Mouse (Mus musculus) ZHBTc4 (cell line): ENCODE data around the gene Inf2.
A peak's percentile ranks its signal among the peaks of the same experiment; 100 is the strongest.

Source experiments
- DNase-seq: peaks from one replicate; pipeline ENCODE4 v3.0.0-alpha.2; 2011; ENCODE audit warnings: low read depth, low spot score

Inf2 gene

DNA sequence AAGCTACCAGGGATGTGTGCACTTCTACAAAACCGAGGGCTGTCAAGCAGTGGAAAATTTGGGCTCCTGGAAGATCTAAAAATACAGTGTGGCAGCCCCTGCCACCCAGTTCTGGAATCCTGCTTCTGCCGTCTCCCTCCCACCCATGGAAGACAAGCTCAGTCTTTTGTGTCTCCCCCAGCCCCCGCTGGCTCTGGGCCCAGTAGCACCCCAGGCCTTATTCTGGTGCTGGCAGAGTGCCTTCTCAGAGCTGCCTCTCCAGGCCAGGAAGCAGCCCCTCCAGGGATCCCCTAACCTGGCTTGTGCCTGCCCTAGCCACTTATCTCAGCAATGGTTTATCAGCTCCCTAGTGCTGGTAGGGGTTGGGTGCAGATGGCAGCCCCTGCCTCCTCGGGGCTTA is 6.4 kb downstream of the Inf2 start:
- DNase-seq: no peak

DNA sequence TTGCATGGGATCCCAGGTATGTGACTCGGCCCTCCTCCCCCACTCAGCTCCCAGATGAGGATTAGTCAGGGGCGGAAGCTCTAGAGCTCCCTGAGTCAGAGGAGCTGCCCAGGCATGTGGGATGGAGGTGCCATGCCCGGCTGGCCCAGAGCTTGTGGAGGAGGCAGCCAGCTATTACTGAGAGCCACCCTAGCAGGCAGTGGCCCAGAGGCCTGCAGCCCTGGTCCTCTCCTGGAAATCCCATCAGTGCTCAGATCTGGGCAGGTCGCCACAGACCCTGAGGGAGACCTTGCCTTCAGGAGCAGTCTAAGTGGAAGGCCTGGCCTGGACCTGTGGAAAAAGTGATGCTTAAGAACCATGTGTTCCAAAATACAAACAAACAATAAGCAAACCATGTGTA is 7.0 kb downstream of the Inf2 start:
- no peak for DNase-seq

DNA sequence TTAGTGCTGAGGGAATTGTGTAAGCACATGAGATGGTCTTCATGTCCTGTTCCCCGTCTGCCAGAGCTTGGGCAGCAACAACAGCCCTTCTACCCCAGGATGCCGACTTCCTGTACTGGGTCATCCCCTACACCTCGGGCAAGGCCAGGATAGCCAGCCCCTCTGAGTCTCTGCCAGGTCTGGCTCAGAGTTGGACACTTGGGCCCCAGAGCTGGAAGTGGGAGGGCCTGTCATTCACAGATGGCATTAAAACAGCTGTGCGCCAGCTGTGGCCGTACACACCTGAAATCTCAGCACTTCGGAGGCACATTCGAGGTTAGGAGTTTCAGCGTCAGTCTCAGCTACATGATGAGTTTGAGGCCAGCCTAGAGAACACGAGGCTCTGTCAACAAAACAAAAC is 7.9 kb downstream of the Inf2 start:
- no peak for DNase-seq

DNA sequence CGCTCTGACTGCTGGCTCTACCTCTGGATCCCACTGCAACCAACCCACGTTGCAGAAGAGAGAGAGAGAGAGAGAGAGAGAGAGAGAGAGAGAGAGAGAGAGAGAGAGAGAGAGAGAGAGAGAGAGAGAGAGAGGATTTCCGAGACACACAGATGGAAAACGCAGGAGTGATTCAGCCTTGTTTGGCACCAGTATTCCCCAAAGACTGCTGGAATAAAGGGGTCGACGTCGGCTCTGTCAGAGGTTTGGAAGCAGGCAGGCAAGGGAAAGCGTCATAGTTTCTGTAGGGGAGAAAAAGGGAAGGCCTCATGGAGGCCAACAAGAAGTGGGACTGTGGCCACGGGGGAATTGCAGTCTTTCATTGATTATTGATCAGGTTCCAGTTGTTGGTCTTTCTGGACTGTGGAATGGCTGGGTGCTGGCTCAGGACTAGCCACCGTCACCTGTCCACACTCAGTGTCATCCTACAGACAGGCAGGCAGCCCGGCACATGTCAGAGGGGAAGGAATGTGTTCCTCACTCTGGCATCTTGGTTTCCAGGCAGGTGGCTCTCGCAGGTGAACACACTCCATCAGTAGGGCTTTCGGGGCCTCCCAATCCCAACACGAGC is 8.4 kb downstream of the Inf2 start:
- no peak for DNase-seq

DNA sequence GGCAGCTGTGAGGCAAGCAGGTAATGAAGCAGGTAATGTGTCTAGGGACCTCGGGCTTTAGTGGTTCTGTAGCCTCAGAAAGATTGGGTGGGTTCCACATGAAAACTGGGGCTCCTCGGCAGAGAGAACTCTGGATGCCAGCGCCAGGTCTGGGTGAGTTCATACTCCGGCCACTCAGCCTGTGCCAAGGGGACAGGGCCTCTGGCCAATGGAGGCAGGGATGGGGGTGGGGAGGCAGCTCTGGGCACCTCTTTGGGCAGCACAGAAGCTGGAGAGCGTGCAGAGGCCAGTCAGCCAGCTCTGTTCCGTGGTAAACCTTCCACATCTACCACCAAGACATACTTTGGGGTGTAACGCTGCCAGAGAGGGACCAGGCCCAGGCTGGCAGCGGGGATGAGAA is 9.0 kb downstream of the Inf2 start:
- no peak for DNase-seq

DNA sequence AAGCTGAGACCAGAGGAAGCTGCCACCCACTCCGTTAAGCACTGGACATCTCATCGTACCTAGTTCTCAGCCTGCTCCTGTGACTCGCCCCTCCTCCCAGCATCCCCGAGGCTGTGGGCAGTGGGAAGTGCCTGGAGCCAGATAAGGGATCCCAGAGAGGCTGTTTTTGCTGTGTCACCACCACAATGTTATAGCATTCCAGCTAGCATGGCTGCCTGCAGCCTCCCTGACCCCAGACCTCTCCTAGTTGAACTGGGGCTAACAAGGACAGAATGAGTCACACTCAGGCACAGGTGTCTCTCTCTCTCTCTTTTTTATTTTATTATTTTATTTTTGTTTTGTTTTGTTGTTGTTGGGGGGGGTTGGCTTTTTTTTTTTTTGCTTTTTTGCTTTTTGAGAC is 10.6 kb downstream of the Inf2 start:
- DNase-seq: peak; percentile 46

DNA sequence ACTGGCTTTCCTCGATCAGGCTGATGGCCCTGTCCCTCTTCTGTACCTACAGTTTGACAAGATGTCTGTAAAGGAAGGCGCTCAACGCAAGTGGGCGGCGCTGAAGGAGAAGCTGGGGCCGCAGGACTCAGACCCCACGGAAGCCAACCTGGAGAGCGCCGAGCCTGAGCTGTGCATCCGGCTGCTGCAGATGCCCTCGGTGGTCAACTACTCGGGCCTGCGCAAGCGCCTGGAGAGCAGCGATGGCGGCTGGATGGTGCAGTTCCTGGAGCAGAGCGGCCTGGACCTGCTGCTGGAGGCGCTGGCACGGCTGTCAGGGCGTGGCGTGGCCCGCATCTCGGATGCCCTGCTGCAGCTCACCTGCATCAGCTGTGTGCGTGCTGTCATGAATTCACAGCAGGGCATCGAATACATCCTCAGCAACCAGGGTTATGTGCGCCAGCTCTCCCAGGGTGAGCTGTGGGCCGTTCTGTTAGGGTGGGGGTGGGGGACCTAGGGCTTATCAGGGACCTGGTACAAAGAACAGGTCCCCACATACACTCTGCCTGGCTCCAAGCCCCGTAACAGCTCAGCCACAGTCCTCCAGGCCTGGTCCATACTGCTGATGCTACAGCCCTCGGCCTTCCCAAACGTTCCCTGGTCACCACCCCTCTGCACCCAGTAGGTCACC is 11.5 kb downstream of the Inf2 start:
- DNase-seq: peak; percentile 60

DNA sequence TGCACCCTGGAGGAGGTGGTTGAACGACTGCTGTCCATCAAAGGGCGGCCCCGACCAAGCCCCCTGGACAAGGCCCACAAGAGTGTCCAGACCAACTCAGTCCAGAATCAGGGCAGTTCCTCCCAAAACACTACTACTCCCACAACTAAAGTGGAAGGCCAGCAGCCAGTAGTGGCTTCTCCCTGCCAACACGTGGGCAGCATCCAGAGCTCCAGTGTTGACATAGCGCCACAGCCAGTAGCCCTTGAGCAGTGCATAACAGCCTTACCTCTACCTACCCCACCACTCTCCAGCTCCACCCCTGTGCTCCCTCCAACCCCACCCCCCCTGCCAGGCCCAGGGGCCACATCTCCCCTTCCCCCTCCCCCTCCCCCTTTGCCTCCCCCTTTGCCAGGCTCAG is 15.4 kb downstream of the Inf2 start:
- no peak for DNase-seq

DNA sequence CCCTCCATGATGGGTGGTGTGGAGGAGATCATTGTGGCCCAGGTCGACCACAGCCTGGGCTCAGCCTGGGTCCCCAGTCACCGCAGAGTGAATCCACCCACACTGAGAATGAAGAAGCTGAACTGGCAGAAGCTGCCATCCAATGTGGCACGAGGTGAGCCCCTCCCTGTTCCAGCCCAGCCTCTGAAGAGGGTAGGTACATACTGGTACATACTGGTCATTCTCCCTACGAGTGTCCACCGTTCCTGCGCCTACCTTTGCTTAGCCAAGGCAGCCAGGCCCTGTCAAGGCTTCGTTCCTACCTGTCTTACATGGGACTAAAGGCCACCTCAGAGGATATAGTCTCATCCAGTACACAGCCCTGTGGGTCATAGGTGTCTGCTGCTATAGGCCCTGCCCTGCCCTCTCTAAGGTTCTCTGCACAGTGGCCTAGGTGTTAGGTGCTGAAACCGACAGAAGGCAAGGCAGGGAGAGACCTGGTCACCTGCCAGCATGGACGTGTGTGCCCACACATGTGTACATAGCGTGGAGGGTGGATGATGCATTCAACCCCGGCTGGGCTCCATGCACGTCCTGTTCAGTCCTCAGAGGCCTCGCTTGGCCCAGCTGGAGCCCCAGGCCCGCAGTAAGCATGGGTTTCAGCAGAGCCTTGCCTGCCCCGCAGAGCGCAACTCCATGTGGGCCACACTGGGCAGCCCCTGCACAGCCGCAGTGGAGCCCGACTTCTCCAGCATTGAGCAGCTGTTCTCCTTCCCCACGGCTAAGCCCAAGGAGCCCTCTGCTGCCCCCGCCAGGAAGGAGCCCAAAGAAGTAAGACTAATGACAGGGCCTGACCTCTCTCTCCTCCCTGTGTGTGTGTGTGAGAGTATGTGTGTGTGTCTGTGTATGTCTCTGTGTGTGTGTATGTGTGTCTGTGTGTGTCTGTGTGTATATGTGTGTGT is 16.4 kb downstream of the Inf2 start:
- peak; percentile 74 for DNase-seq

DNA sequence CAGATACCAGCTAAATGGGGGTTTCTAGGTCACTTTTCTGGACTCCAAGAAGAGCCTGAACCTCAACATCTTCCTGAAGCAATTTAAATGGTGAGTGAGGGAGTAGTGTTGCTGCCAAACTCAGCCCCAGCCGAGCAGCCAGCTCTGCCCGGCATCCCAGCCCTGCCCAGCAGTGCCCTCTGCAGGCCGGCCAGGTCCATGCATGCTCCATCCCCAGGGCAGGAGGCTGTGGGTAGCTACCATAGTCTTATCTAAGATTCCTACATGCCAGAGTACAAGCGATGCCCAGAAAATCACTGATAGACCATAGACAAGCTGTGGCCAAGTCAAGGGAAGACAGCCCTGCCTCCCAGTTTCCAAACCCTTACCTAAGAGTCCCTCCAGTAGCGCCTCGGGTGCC is 17.2 kb downstream of the Inf2 start:
- peak; percentile 76 for DNase-seq

DNA sequence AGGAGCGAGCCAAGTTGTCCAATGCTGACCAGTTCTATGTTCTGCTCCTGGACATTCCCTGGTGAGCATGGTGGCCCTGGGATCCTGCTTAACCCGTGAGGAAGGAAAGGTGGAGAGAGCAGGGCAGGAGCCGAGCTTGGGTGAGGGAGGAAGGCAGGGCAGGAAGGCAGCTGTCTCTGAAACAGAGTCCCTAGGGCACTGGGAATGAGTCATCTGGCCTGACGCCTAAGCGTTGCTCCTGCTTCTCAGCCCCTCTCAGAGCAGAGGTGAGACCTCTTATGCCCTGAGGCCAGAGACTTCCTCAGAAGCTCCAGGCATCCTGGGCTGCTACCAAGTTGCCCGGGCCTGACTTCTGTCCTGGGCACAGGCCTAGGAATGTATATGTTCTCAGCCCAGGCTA is 18.4 kb downstream of the Inf2 start:
- no peak for DNase-seq

DNA sequence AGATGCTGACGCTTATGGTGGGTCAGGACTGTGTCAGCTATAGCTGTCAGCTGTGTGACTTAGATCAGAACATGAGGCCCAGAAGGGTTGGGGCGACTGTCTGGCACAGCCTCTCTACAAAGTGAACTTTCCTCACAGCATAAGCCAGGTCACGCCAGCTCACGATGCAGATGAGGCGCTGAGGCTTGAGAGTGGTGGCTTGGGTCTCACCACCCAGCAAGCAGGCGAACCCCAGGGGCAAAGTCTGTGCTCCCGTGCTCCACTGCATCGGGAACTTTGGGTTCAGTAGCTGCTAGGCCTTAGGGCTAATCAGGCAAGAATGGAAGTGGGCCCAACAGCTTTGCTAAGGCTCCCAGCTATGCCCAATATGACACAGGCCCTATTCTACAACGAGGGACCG is 20.4 kb downstream of the Inf2 start:
- DNase-seq: no peak

DNA sequence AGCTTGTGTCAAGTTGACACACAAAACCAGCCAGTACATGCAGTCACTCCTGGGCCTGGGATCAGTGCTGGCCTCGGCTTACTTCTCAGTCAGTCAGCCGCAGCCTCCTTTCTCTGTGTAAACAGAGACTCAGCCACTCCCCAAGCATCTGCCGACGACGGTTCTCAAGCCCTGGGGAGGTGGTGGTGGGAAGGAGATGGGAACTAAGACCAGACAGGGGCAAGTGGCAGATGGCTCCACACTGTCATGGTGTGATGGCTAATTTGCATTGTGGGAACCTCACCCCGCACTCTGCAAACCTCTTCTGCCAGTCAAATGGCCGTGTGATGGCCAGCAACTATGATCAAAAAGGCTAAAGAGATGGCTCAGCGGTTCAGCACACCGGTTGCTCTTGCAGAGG is 28.1 kb downstream of the Inf2 start:
- no peak for DNase-seq

DNA sequence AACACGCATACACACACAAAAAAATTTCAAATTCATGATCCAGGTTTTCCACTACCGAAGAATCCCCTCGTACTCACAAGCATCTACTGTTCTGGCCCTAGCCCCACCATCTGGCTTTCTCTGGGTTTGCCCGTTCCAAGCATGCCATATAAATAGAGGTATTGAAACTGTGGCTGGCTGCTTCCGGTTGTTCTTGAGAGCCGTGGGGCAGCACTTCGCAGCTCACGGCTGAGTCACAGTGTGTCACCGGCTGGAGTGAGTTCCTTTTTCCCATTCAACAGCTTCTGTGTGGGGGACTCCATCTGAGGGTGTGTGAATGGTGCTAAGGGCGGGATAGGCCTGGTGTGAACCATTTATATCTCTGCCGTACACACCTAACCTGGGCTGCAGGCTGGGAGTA is 28.6 kb downstream of the Inf2 start:
- no peak for DNase-seq

DNA sequence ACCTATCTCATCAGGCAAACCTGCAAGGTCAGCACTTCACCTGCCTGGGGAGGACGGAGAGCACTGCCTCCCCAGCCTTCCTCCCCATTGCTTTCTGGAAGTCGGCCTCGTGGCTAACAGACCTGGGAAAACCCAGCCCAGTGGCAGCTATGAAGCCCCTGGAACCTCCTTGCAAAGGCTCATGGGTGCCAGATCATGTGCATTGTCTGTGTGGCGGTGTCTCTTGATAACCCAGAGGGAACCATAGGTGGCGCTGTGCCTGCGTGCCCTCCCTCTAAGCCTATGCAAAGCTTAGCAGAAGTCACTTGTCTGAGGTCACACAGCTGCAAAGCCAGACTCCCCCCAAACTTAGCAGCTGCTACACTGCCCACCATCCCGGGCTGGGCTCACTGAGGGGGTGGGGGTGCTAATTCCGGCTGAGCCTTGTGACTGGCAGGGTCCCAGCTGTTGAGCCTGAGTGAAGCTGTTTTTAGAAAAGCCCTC is 29.4 kb downstream of the Inf2 start:
- DNase-seq: peak; percentile 89

DNA sequence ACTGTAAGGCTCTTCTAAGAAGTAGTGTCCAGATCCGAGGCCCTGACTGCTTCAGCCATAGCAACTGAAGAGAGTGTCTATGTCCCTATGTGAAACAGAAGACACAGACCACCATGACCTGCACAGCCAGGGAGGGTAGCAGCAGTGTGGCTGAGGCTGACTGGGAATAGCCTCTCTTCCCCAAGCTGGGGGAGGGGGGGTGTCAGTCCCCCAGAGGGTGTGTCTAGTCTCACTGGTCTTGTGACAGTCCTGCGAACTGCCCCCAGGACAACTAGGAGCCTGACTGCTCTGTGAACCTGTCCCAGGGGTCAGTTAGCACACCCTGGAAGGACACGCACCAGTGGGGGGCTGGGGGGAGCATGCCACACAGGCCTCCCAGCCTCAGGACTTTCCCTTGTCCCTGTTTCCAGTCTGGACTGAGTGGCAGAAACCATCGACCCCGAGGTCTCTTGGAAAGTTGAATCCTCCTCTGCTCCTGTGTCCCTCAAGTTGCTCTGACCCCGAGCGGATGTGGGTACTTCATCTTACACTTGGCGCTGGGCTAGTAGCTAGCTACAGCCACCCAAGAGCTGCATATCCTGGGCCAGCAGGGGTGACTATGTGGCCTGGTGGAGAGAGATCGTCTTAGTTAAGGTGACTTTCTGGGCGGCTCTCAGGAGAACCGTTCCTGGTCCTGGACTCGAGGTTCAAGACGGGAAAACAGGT is 30.5 kb downstream of the Inf2 start:
- no peak for DNase-seq

DNA sequence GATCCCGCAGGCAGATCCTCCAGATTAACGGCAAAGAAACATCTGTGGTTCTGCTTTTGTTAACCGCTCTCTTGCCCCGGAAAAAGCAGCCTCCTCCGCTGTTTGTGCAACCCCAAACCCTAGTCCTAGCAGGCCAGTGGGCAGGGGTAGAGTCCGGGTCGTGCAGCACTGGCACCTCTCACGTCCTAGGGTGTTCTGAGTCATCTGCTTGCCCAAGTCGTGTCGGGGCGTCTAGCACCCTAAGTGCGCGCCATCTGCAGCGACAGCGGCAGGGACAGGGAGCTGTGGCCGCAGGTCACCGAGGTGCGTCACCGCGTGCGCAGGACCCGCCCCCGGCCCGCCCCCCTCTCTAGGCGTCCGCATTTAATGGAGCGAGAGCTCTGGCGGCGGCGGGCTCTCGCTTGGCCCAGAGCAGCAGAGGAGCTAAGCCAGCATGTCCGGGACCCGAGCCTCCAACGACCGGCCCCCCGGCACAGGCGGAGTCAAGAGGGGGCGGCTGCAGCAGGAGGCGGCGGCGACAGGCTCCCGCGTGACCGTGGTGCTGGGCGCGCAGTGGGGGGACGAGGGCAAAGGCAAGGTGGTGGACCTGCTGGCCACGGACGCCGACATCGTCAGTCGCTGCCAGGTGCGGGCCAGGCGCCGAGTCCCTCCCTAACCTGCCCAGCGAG is 31.2 kb downstream of the Inf2 start, which contains the start of gene Adssl1:
Adssl1 (plus strand) TSS at position 360 of the 668 bp plus-strand sequence.
- DNase-seq: peak; percentile 78

DNA sequence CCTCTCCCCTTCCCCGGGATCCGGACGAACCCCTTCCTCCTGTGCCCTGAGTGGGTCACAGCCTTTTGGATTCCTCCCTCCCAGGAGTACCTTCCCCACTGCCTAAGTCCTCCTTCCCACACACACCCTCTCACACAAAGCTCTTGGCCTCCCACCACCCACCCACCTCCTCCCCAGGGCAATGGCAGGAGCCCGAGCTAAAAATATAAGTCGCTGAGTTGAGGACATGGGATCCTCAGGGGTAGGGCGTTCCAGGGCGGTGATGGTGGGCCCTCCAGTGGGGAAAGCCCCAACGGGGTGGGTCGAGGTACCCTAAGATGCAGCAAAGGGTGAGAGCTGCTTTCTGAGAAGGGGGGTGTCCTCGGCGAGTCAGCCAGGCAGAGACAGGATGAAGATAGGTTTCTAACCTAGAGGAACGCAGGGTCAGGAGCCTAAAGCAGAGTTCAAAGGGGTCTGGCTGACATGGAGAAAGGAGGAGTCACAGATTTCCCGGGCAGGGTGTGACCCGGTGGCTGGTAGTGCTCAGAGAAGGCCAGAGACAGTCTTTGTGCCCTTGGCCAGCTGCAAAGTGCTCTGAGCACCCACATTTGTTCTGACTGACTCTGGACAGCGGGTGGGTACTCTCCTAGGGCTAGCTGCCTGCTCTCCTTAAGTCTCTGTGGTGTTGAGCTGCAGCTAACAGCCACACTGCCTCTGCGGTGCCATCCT is 31.9 kb downstream of the Inf2 start:
- DNase-seq: no peak

DNA sequence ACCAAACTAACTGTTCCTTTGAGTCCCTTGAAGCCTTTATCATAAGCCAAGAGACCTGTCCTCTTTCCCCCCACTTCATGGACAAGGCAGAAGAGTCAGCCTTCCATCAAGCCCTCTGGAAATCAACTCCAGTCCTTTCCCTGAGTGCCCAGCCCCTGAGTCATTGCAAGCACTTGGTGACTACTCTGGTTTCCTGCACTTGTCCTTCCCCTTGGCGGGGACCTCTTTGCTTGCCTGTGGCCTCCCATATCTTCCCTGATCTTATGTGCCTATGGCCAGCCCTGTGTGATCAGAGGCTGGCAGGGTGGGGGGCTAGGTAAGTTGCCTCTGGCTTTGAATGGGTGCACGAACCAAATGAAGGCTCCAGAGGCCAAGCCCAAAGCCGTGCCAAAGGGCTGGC is 33.3 kb downstream of the Inf2 start:
- no peak for DNase-seq

DNA sequence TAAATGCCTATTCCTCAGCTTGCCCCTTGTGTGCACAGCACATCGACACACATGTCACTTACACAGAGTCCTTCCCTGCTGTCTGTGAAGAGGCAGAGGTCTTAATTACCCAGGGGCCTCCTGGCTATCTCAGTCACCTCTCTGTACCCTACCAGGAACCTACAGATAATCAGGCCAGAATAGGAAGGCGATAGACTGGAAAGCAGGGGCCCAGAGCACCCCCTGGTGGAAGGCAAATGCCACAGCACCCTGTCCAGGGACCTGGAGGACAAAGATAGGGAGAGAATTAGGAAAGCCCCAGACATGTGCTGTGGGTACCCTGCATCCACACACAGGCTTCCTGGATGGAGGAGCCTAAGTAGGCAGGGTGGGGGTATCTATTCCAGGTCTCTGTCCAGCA is 35.2 kb downstream of the Inf2 start:
- peak; percentile 75 for DNase-seq

DNA sequence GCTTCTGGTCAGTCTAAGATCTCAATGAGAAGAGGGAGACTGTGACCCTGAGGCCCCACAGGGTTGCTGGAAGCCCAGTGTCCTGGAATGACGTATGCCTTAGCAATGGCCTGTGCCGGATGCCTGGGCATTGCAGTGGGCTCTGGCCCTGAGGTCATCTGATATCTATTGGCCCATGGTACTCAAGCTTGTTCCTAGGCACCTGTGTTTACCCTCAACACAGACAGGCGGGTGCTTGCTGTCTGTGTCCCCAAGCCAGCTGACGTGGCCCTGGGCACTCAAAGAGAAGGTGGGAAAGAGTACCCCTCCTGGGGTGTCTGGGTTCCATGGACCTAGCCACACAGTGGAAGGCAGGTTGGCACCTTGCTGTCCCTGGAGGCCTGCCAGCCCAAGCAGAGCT is 37.1 kb downstream of the Inf2 start:
- DNase-seq: no peak
